Mouse (Mus musculus) embryonic facial prominence, embryonic 14.5 days (tissue): ENCODE data around the gene Idi1. TPM values are rescaled to one million over a fixed set of nuclear protein-coding genes. Genes with fewer than 3 reads are reported as not detected.
"Not testable (repeated sequence)": the region's sequence is repeated elsewhere in the genome, so short reads cannot be mapped to it uniquely, and the experiment has no call there.

Source experiments
- ATAC-seq: fragments of 200-750 bp; cut with Nextera tagmentation; 2 replicates; pipeline ENCODE4 v1.8.0; 2017; ENCODE audit warnings: low read depth, moderate number of reproducible peaks, moderate TSS enrichment
- DNase-seq: peaks from one replicate; pipeline ENCODE4 v3.0.0-alpha.2; 2015; ENCODE audit warnings: low spot score
- H3K27ac ChIP-seq: fragments of 300-500 bp; sonication (generic); replicated peaks from 2 replicates; pipeline ENCODE4 v1.5.1; 2014; ENCODE audit warnings: low read depth, mild to moderate bottlenecking, low read length, moderate library complexity
- H3K27me3 ChIP-seq: fragments of 300-500 bp; sonication (generic); replicated peaks from 2 replicates; pipeline ENCODE4 v1.6.1; 2014; ENCODE audit warnings: low read length; ENCODE audit not compliant: control insufficient read depth, insufficient read depth
- H3K36me3 ChIP-seq: fragments of 300-500 bp; sonication (generic); 2 replicates; pipeline ENCODE4 v1.6.1; 2014; ENCODE audit warnings: low read length, mixed read lengths; ENCODE audit not compliant: control insufficient read depth, insufficient read depth
- H3K4me1 ChIP-seq: fragments of 300-500 bp; sonication (generic); 2 replicates; pipeline ENCODE4 v1.6.1; 2014; ENCODE audit warnings: antibody characterized with exemption, low read length; ENCODE audit not compliant: control insufficient read depth, insufficient read depth
- H3K4me2 ChIP-seq: fragments of 300-500 bp; sonication (generic); 2 replicates; pipeline ENCODE4 v1.6.1; 2014; ENCODE audit warnings: low read depth, mild to moderate bottlenecking, low read length, moderate library complexity, mixed read lengths
- H3K4me3 ChIP-seq: fragments of 300-500 bp; sonication (generic); 2 replicates; pipeline ENCODE4 v1.5.1; 2014; ENCODE audit warnings: low read depth, mild to moderate bottlenecking, low read length
- H3K9ac ChIP-seq: fragments of 300-500 bp; sonication (generic); 2 replicates; pipeline ENCODE4 v1.6.1; 2014; ENCODE audit warnings: low read depth, mild to moderate bottlenecking, low read length, moderate library complexity, mixed read lengths
- H3K9me3 ChIP-seq: fragments of 300-500 bp; sonication (generic); 2 replicates; pipeline ENCODE4 v1.6.1; 2016; ENCODE audit warnings: low read length; ENCODE audit not compliant: control insufficient read depth
- WGBS: fragments of 180-500 bp; shearing (Covaris S2); extraction: QIAGEN DNeasy Blood & Tissue Kit; methylation state at CpG from one replicate; pipeline ENCODE4 v1.1.7; 2014; 5-methylcytosine and 5-hydroxymethylcytosine counted together
- microRNA-seq: library from miRNA; unstranded; fragments of <30 nt; microRNA quantifications from one replicate; pipeline ENCODE4, GENCODE M21; 2016; ENCODE audit warnings: borderline number of aligned reads
- polyA plus RNA-seq: library from polyadenylated mRNA; unstranded; fragments of >200 nt; fragmentation: Nextera tagmentation; extraction: Ambion mirVana; gene quantifications from 2 replicates; pipeline ENCODE4 v1.2.1, GENCODE M21; 2014

Gene Idi1
- polyA plus RNA-seq, 1 experiment from 2014 or later: 53.8 TPM

DNA sequence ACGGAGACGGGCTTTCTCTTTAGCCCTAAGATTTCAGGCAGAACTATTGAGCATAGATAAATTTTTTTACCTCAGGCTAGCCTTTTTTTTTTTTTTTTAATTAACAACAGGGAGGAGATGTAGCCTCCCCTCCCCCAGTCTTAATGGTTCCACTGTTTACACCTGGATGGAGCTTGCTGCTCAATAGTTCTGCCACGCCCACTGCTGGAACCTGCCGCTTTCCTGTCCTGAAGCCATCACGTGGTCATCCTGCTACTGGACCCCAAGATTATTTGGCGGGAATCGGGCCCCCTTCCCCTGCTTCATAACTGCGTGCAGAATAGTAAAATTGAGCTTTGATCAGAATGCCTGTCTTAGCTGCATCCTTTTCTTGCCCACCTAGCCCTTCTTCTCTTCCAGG lies 28.6 kb downstream of the Idi1 start:
- H3K27me3 ChIP-seq, ATAC-seq, H3K9me3 ChIP-seq, H3K27ac ChIP-seq, H3K4me3 ChIP-seq, DNase-seq, H3K36me3 ChIP-seq, H3K9ac ChIP-seq, H3K4me1 ChIP-seq, H3K4me2 ChIP-seq: not testable (repeated sequence)
- WGBS: 88% methylated on average over 8 of the region's 8 CpGs

DNA sequence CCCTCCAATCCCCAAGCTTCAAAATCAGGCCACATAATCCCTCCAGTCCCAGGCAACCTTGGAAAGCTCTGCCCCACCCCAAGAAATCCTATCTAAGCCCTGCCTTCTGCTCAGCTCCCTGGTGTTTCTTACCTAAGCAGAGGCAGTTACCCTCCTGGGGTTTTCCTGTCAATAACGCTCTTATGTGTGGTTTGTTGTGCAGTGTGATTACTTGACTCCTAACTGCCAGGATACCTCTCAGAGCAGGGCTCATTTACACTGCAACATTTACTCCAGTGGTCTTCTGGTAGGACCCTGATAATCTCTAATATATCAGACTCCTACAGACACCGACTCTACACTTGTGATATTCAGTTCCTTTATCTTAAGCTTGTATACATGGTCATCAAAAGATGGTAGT lies 48.2 kb downstream of the Idi1 start:
- Histone ChIP-seq H3K36me3 (no peaks in the 10 kb centered on the region), H3K27ac (no peak overlapping the region), H3K4me1 (no peaks in the 10 kb centered on the region), H3K27me3 (no peaks in the 10 kb centered on the region), H3K9me3 (no peaks in the 10 kb centered on the region), H3K9ac (no peak overlapping the region), H3K4me2 (no peak overlapping the region), H3K4me3 (no peak overlapping the region)
- 49% methylated on average over 2 of the region's 2 CpGs for WGBS
- ATAC-seq (no peak), DNase-seq (no peak)

DNA sequence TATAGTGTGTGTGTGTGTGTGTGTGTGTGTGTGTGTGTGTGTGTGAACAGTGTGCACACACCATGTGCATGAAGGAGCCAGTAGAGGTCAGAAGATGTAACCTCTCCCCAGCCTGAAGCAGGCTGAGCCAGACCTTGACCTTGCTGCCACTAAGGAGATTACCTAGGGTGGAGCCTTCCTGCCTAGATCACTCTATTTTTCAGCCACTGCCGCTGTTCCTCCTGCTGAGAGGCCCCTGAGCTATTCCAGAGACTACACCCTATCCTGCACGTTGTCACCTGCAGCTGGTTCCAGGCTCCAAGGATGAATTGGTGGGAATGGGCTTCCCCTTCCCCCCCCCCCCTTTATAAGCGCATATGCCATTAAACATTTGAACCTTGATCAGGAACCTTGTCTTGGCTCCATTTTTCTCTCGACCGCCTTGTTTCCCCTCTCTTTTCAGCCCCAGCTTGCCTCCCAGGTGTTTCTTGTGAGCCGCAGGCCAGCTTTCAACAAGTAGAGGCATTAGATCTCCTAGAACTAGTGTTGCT lies 52.4 kb downstream of the Idi1 start:
- H3K27ac ChIP-seq, H3K4me2 ChIP-seq, H3K36me3 ChIP-seq, DNase-seq, ATAC-seq, H3K9me3 ChIP-seq, H3K4me1 ChIP-seq, H3K4me3 ChIP-seq, H3K9ac ChIP-seq, H3K27me3 ChIP-seq: not testable (repeated sequence)
- WGBS: 75% methylated on average over 6 of the region's 6 CpGs

DNA sequence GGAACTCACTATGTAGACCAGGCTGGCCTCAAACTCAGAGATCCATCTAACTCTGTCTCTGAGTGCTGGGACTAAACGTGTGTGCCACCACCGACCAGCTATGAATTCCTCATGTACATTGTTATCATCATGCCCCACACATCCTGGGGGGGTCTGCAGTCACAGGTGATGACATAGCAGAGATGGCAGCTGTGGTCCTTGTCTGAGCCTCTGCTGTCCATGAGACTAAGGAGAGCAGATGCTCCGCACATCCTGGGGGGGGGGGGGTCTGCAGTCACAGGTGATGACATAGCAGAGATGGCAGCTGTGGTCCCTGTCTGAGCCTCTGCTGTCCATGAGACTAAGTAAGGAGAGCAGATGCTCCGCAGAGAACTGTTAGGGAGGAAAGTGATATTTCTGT lies 55.8 kb downstream of the Idi1 start:
- 86% methylated on average over 4 of the region's 4 CpGs for WGBS
- not testable (repeated sequence) for H3K4me1 ChIP-seq, H3K36me3 ChIP-seq, H3K9me3 ChIP-seq, H3K4me3 ChIP-seq, H3K9ac ChIP-seq, H3K27me3 ChIP-seq, H3K27ac ChIP-seq, H3K4me2 ChIP-seq
- ATAC-seq: 0 out of 2 replicates have a peak, but pooled peaks have one; percentile 44
- peak; percentile 7 for DNase-seq

DNA sequence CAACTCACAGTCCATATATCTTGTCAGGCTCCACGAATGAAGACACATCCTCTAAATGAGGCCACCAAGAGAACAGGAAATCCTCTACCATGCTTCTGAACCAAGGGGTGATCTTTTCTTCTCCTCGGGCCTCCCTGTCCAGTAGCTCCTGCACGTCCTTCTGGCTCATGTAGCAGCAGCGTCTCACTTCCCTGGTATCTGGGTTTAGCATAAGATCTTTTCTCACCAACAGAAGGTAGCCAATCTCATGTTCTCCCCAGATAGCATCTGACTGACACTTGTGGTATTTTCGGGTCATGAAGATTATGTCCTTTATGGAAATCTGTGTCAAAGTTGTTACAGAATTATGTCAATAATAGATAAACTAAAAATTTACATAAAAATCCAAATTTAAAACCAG lies 56.4 kb downstream of the Idi1 start:
- H3K9ac ChIP-seq, H3K9me3 ChIP-seq, H3K4me2 ChIP-seq, ATAC-seq, H3K27me3 ChIP-seq, H3K4me1 ChIP-seq, H3K4me3 ChIP-seq, H3K27ac ChIP-seq, DNase-seq, H3K36me3 ChIP-seq: not testable (repeated sequence)
- WGBS: 57% methylated on average over 1 of the region's 5 CpGs

Small RNA genes within 50 kb of the gene (microRNA-seq; reads per million reads assigned to microRNA genes)
- not detected for gene Gm22750

Other genes with a start within 250 kb of the Idi1 start
- gene Wdr37, start 13.6 kb upstream of the Idi1 start, polyA plus RNA-seq: 21.9 and 23.5 TPM in 2 replicates
- gene Gm9745, start 62.7 kb downstream of the Idi1 start, polyA plus RNA-seq: 0.51 and 1.3 TPM in 2 replicates
- gene Idi2, start 67.4 kb downstream of the Idi1 start, polyA plus RNA-seq: 0.38 and 3.0 TPM in 2 replicates
- 75.6 and 78.2 TPM in 2 replicates for gene Gtpbp4, start 110.6 kb downstream of the Idi1 start, polyA plus RNA-seq
- gene Larp4b, start 208.4 kb downstream of the Idi1 start, polyA plus RNA-seq: 43.7 and 45.1 TPM in 2 replicates